Mouse (Mus musculus) intestine, embryonic 16.5 days (tissue): ENCODE measurements at regions not wholly inside any gene's neighbourhood (a gene's known extent, or its start where the extent isn't known, plus 50 kb on each side); places are given as distances from the start of the nearest gene placed in this dataset.

Experiments
- ATAC-seq: fragments of 200-750 bp; cut with Nextera tagmentation; 2 replicates; pipeline ENCODE4 v1.8.0; 2017; ENCODE audit warnings: moderate TSS enrichment, moderate library complexity
- H3K27ac ChIP-seq: fragments of 300-500 bp; sonication (generic); 2 replicates; pipeline ENCODE4 v1.5.1; 2014; ENCODE audit warnings: mild to moderate bottlenecking, low read length
- H3K27me3 ChIP-seq: fragments of 300-500 bp; sonication (generic); replicated peaks from 2 replicates; pipeline ENCODE4 v1.6.1; 2014; ENCODE audit warnings: low read length, control low read depth, mixed read lengths; ENCODE audit not compliant: control insufficient read depth, insufficient read depth
- H3K36me3 ChIP-seq: fragments of 300-500 bp; sonication (generic); 2 replicates; pipeline ENCODE4 v1.6.1; 2014; ENCODE audit warnings: low read length, control low read depth; ENCODE audit not compliant: control insufficient read depth, insufficient read depth
- H3K4me1 ChIP-seq: fragments of 300-500 bp; sonication (generic); 2 replicates; pipeline ENCODE4 v1.6.1; 2014; ENCODE audit warnings: low read length, control low read depth, mixed read lengths; ENCODE audit not compliant: control insufficient read depth, insufficient read depth
- H3K4me2 ChIP-seq: fragments of 300-500 bp; sonication (generic); 2 replicates; pipeline ENCODE4 v1.6.1; 2014; ENCODE audit warnings: low read depth, low read length, control low read depth
- H3K4me3 ChIP-seq: fragments of 300-500 bp; sonication (generic); 2 replicates; pipeline ENCODE4 v1.5.1; 2014; ENCODE audit warnings: mild to moderate bottlenecking, low read length
- H3K9ac ChIP-seq: fragments of 300-500 bp; sonication (generic); 2 replicates; pipeline ENCODE4 v1.6.1; 2014; ENCODE audit warnings: low read depth, low read length
- H3K9me3 ChIP-seq: fragments of 300-500 bp; sonication (generic); 2 replicates; pipeline ENCODE4 v1.6.1; 2016; ENCODE audit warnings: low read length, control low read depth; ENCODE audit not compliant: control insufficient read depth
- WGBS: fragments of 180-500 bp; shearing (Covaris S2); extraction: QIAGEN DNeasy Blood & Tissue Kit; methylation state at CpG from one replicate; pipeline ENCODE4 v1.1.7; 2014; 5-methylcytosine and 5-hydroxymethylcytosine counted together

- Histone ChIP-seq H3K4me2 (no peak overlapping the region), H3K9me3 (no peaks in the 10 kb centered on the region), H3K4me3 (no peak overlapping the region), H3K36me3 (no peaks in the 10 kb centered on the region), H3K4me1 (no peaks in the 10 kb centered on the region), H3K27me3 (no peaks in the 10 kb centered on the region), H3K9ac (no peak overlapping the region), H3K27ac (no peak overlapping the region)
- WGBS = 81% methylated on average over 8 of the region's 8 CpGs
- no peak for ATAC-seq
Measured at GRCm38 (mm10) chr8:44418003-44418402, 517.2 kb upstream of the Fat1 start.

GRCm38 (mm10) chr8:44455433-44455832 is 479.8 kb upstream of the Fat1 start:
- no peak overlapping the region for H3K4me3 ChIP-seq
- H3K27me3 ChIP-seq = no peaks in the 10 kb centered on the region
- no peak overlapping the region for H3K27ac ChIP-seq
- ATAC-seq = no peak
- H3K9ac ChIP-seq = no peak overlapping the region
- no peak overlapping the region for H3K4me2 ChIP-seq
- H3K36me3 ChIP-seq = no peaks in the 10 kb centered on the region
- H3K4me1 ChIP-seq = no peaks in the 10 kb centered on the region
- 72% methylated on average over 3 of the region's 3 CpGs for WGBS
- H3K9me3 ChIP-seq = no peaks in the 10 kb centered on the region

- Histone ChIP-seq H3K27ac (no peak overlapping the region), H3K9ac (no peak overlapping the region), H3K4me3 (no peak overlapping the region), H3K9me3 (no peaks in the 10 kb centered on the region), H3K4me1 (no peaks in the 10 kb centered on the region), H3K27me3 (no peaks in the 10 kb centered on the region), H3K4me2 (no peak overlapping the region), H3K36me3 (no peaks in the 10 kb centered on the region)
- 76% methylated on average over 7 of the region's 7 CpGs for WGBS
- peak; percentile 98 for ATAC-seq
Measured at GRCm38 (mm10) chr8:44456336-44456735, 478.9 kb upstream of the Fat1 start.

GRCm38 (mm10) chr8:44466409-44467078 is 468.7 kb upstream of the Fat1 start:
- H3K4me2 ChIP-seq = no peak overlapping the region
- H3K27ac ChIP-seq = no peak overlapping the region
- H3K36me3 ChIP-seq = no peaks in the 10 kb centered on the region
- H3K9ac ChIP-seq = no peak overlapping the region
- no peak overlapping the region for H3K4me3 ChIP-seq
- no peak for ATAC-seq
- H3K27me3 ChIP-seq = no peaks in the 10 kb centered on the region
- 78% methylated on average over 3 of the region's 3 CpGs for WGBS
- H3K9me3 ChIP-seq = no peaks in the 10 kb centered on the region
- no peaks in the 10 kb centered on the region for H3K4me1 ChIP-seq

GRCm38 (mm10) chr8:44512876-44513275 is 422.4 kb upstream of the Fat1 start:
- H3K9ac ChIP-seq = no peak overlapping the region
- no peak overlapping the region for H3K4me3 ChIP-seq
- no peaks in the 10 kb centered on the region for H3K9me3 ChIP-seq
- 74% methylated on average over 1 of the region's 1 CpGs for whole genome bisulfite sequencing
- no peaks in the 10 kb centered on the region for H3K27me3 ChIP-seq
- no peaks in the 10 kb centered on the region for H3K36me3 ChIP-seq
- no peak overlapping the region for H3K4me2 ChIP-seq
- H3K27ac ChIP-seq = no peak overlapping the region
- no peak for ATAC-seq
- no peaks in the 10 kb centered on the region for H3K4me1 ChIP-seq

- Histone ChIP-seq H3K9ac (no peak overlapping the region), H3K4me1 (no peaks in the 10 kb centered on the region), H3K4me2 (no peak overlapping the region), H3K27ac (no peak overlapping the region), H3K36me3 (no peaks in the 10 kb centered on the region), H3K27me3 (no peaks in the 10 kb centered on the region), H3K9me3 (no peaks in the 10 kb centered on the region), H3K4me3 (no peak overlapping the region)
- ATAC-seq = no peak
Measured at GRCm38 (mm10) chr8:44525915-44526314, 409.3 kb upstream of the Fat1 start.

- Histone ChIP-seq H3K9me3 (no peaks in the 10 kb centered on the region), H3K4me1 (no peaks in the 10 kb centered on the region), H3K4me3 (no peak overlapping the region), H3K27me3 (no peaks in the 10 kb centered on the region), H3K4me2 (no peak overlapping the region), H3K27ac (no peak overlapping the region), H3K36me3 (no peaks in the 10 kb centered on the region), H3K9ac (no peak overlapping the region)
- WGBS = 65% methylated on average over 1 of the region's 1 CpGs
- no peak for ATAC-seq
Measured at GRCm38 (mm10) chr8:44529696-44530095, 405.6 kb upstream of the Fat1 start.

- H3K4me1 ChIP-seq = no peaks in the 10 kb centered on the region
- 78% methylated on average over 3 of the region's 3 CpGs for WGBS
- H3K36me3 ChIP-seq = no peaks in the 10 kb centered on the region
- no peak overlapping the region for H3K27ac ChIP-seq
- no peak for ATAC-seq
- no peaks in the 10 kb centered on the region for H3K9me3 ChIP-seq
- H3K27me3 ChIP-seq = no peaks in the 10 kb centered on the region
- no peak overlapping the region for H3K4me2 ChIP-seq
- no peak overlapping the region for H3K9ac ChIP-seq
- no peak overlapping the region for H3K4me3 ChIP-seq
Measured at GRCm38 (mm10) chr8:44548885-44549284, 386.4 kb upstream of the Fat1 start.

GRCm38 (mm10) chr8:44559161-44559560 is 376.1 kb upstream of the Fat1 start:
- Histone ChIP-seq H3K4me2 (no peak overlapping the region), H3K27me3 (no peaks in the 10 kb centered on the region), H3K4me3 (no peak overlapping the region), H3K9me3 (no peaks in the 10 kb centered on the region), H3K36me3 (no peaks in the 10 kb centered on the region), H3K4me1 (no peaks in the 10 kb centered on the region), H3K9ac (no peak overlapping the region), H3K27ac (no peak overlapping the region)
- ATAC-seq = no peak
- WGBS = 90% methylated on average over 9 of the region's 9 CpGs

GRCm38 (mm10) chr8:44576314-44576858 is 358.9 kb upstream of the Fat1 start:
- no peaks in the 10 kb centered on the region for H3K36me3 ChIP-seq
- no peak overlapping the region for H3K9ac ChIP-seq
- H3K27me3 ChIP-seq = no peaks in the 10 kb centered on the region
- no peak overlapping the region for H3K4me3 ChIP-seq
- 66% methylated on average over 5 of the region's 5 CpGs for WGBS
- ATAC-seq = no peak
- H3K9me3 ChIP-seq = no peaks in the 10 kb centered on the region
- no peak overlapping the region for H3K27ac ChIP-seq
- H3K4me2 ChIP-seq = no peak overlapping the region
- H3K4me1 ChIP-seq = no peaks in the 10 kb centered on the region
